Mouse (Mus musculus) frontal cortex, adult 2 months (tissue): ENCODE results near the gene Il17rc. TPM values are rescaled to one million over a fixed set of nuclear protein-coding genes. Genes with fewer than 3 reads are reported as not detected.

ENCODE experiments used
- polyA plus RNA-seq: library from polyadenylated mRNA; depleted of rRNA; stranded (reverse); fragments of >200 nt; gene quantifications from 2 replicates; pipeline ENCODE4 v1.2.3, GENCODE M21; 2012; rRNA removed

Il17rc gene
- polyA plus RNA-seq, 1 experiment: 6.6 TPM

Other genes starting within 250 kb of the Il17rc start
- 21.7 and 23.9 TPM in 2 replicates for gene Mtmr14, start 233.6 kb upstream of the Il17rc start, polyA plus RNA-seq
- gene Cpne9, start 189.1 kb upstream of the Il17rc start, polyA plus RNA-seq: 70.1 and 97.8 TPM in 2 replicates
- 24.8 and 27.3 TPM in 2 replicates for gene Brpf1, start 164.3 kb upstream of the Il17rc start, polyA plus RNA-seq
- gene Ogg1, start 144.5 kb upstream of the Il17rc start, polyA plus RNA-seq: 10.4 and 11.8 TPM in 2 replicates
- 151 and 173 TPM in 2 replicates for gene Camk1, start 127.4 kb upstream of the Il17rc start, polyA plus RNA-seq
- 54.4 and 61.7 TPM in 2 replicates for gene Tada3, start 93.5 kb upstream of the Il17rc start, polyA plus RNA-seq
- 157 and 168 TPM in 2 replicates for gene Arpc4, start 93.3 kb upstream of the Il17rc start, polyA plus RNA-seq
- gene Ttll3, start 82.2 kb upstream of the Il17rc start, polyA plus RNA-seq: 22.1 and 22.6 TPM in 2 replicates
- gene Rpusd3, start 52.1 kb upstream of the Il17rc start, polyA plus RNA-seq: 30.1 and 37.7 TPM in 2 replicates
- gene Cidec, start 35.7 kb upstream of the Il17rc start, polyA plus RNA-seq: 0.18 and 0.29 TPM in 2 replicates
- gene Jagn1, start 28.9 kb upstream of the Il17rc start, polyA plus RNA-seq: 52.3 and 55.4 TPM in 2 replicates
- gene Il17re, start 12.9 kb upstream of the Il17rc start, polyA plus RNA-seq: 0.27 and 0.36 TPM in 2 replicates
- gene Creld1, start 11.9 kb downstream of the Il17rc start, polyA plus RNA-seq: 64.3 and 65.2 TPM in 2 replicates
- gene Prrt3, start 30.5 kb downstream of the Il17rc start, polyA plus RNA-seq: 30.2 and 31.0 TPM in 2 replicates
- gene Emc3, start 60.2 kb downstream of the Il17rc start, polyA plus RNA-seq: 82.0 and 83.3 TPM in 2 replicates
- gene Fancd2, start 60.3 kb downstream of the Il17rc start, polyA plus RNA-seq: 3.0 and 4.3 TPM in 2 replicates
- gene Fancd2os, start 129.3 kb downstream of the Il17rc start, polyA plus RNA-seq: 0.18 TPM in 1 of 2 replicates, not detected in the other
- gene Brk1, start 133.3 kb downstream of the Il17rc start, polyA plus RNA-seq: 371 and 428 TPM in 2 replicates
- 49.0 and 51.4 TPM in 2 replicates for gene Vhl, start 152.5 kb downstream of the Il17rc start, polyA plus RNA-seq
- gene Irak2, start 167.0 kb downstream of the Il17rc start, polyA plus RNA-seq: 31.3 and 34.9 TPM in 2 replicates
- gene Tatdn2, start 225.6 kb downstream of the Il17rc start, polyA plus RNA-seq: 29.3 and 29.9 TPM in 2 replicates
- 0.23 and 0.30 TPM in 2 replicates for gene Ghrl, start 248.5 kb downstream of the Il17rc start, polyA plus RNA-seq